Mouse (Mus musculus) retina, postnatal 7 days (tissue): ENCODE data around the gene Sema4d.

Experiments used
- DNase-seq: peaks from one replicate; pipeline ENCODE4 v3.0.0-alpha.2; 2012; ENCODE audit warnings: low read depth, low spot score

Sema4d gene

GRCm38 (mm10) chr13:51814646-51815045, 21.1 kb upstream of the Sema4d start:
- DNase-seq, result no peak

DNA sequence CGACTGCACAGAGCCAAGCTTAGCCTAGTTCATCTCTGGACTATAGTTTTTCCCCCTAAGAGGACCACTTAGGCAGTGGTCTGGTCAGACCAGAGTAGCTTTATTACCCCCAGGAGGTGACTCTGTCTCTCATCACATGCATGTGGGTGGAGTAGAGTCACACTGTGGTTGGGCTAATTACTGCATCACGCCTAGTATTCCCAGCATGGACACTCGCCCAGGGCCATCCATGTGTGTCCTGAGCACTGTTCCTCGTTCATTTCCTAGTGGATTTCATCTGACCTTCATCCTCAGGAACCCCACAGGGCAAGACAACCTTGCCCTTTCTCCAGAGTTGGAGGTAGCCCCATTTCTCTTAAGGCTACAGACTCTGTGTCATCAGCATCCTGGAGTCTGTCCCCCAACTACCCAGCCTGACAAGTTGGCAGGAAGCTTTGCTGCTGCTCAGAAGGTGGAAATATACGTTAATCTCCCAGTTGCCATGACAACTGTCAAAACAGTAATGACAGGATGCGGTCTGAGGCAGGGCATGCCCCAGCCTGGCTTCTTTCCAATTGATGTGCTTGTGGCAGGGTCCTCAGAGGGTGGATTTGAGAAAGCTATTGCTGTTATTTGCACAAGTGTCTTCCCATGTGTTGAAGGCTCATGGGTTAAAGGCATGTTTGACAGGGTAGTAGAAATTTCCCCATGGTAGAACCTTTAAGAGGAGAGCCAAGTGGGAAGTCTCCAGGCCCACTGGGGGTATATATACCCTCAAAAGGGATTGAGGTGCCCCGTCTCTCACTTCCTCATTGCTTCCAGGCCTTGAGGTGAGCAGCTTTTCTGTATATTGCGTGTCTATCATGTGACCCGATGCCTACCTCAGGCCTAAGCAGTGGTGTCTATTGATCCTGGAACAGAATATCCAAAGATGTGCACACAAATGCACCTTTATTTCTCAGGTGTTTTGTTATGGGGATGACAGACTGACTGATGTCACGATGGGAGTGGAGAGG, 20.4 kb upstream of the Sema4d start:
- DNase-seq, result no peak

DNA sequence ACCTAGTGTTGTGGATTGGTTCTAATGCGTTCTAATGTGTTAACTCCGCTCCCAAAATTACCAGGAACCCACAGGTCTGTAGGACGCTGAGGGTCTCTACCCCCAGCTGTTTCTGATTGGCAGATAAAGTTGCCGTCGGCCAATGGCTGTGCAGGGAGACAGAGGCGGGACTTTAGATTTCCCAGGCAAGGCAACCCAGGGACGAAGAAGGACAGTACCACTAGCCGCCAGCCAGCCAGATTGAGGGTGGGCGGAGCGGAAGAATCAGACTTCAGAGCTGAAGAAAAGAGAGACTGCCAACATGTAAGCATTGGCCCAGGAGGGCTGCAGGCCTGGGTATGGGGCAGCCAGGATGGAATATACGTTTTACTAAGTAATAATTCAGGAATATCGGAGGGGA, 14.6 kb upstream of the Sema4d start:
- no peak for DNase-seq

GRCm38 (mm10) chr13:51806220-51806619, 12.7 kb upstream of the Sema4d start:
- DNase-seq, result no peak

DNA sequence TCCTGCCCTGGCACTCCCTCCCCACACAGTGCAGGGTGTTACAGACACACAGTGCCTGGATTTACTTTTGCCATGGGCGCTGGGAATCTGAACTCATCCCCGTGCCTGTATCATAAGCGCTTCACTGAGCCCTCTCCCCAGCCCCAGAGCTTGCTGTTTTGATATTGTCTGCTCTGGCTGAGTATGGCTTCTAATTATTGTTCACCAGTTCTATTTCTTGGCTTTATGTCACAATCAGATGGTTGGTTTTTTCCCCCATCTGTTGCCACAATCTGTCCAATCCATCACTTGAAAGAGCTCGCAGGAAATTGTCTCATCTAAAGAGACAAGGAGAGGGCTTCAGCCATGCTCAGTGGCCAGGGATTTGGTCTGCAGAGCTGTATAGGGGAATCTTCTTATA, 12.1 kb upstream of the Sema4d start:
- DNase-seq, result no peak

GRCm38 (mm10) chr13:51800921-51801320, 7.4 kb upstream of the Sema4d start:
- DNase-seq, result no peak

DNA sequence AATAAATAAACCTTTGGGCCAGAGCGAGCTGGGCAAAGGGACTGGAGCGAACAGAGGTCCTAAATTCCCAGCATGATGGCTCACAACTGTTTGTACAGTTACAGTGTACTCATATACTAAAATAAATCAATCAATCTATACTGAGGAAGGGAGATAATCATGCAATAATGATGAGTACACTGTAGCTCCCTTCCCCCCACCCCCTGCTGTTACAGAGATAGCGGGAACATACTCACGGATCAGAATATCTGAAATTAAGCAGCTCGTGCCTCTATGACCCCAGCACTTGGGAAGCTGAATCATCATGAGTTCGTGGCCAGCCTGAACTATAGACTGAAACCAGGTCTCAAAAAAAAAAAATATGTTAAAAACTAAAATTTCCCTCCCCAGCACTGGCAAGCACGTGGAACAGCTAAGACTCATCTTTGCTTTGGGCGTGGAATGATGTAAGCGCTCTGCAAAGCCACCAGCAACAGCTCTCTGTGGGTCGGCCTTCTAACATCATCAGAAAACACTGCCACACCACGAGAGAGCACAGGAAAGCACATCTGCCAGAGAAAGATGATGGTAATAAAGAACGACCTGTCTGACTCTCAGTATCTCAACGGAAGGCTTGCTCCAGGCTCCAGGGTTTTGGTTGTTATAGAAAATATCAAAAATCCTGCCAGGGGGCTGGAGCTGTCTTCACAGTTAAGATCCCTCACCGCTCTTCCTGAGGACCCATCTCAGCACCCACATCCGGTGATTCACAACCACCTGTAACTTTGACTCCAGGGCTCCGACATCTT, 6.4 kb upstream of the Sema4d start:
- no peak for DNase-seq

DNA sequence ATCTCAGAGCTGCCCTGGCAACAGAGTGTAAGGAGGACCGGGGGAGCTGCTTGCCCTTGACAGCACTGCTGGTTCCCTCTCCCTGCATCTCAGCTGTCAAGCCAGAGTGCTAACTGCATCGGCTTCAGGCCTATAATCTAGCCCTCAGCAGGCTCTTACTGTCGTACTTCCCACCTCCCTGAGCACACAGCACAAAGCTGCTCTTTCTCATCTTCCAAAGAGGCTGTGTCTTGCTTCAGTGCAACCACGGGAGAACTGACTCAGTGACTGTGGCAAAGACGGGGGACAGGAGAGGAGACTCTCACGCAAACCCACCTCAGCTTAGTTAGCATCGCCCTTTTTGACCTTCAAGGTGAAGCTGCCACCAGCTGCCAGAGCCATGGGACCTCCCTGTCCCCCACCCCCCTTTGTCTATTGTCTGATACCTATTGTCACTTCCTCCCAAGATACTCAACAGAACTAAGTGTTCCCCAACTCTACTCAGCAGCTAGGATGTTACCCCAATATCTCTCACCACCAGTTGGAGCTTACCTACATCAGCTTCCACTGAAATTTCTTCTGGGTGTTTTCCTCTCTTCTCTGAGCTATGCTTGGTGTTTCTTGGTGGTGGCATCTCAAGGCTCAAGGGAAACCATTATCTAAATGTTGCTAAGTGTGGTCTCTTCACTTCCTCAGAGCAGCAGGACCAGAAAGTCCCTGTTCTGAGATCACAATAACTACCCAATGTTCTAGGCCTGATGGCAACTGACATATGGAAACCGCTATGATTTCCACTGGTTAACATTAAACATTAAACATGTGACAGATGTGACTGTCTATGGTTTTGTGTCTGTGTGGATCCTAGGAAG, 4.6 kb upstream of the Sema4d start:
- no peak for DNase-seq

DNA sequence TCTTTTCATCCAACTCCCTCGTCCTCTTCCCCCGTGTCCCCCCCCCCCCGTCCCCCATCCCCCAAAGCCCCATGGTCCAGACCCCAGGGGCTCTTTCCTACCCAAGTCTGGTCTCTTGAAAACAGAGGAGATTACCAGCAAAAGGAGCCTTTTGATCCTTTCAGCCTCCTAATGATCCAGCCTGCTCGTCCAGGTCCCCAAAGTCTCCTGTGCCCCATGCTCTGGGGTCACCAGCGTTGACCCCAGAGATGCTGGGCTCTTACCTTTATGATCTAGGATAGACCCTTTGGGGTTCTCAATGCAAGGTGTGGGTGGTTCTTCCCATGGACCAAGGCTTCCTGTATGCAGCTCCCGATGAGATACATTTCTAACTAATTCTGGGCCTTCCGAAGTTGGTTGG, 401 bp upstream of the Sema4d start:
- no peak for DNase-seq

GRCm38 (mm10) chr13:51792729-51793424, 670 bp downstream of the Sema4d start:
- no peak for DNase-seq

- no peak for DNase-seq
These were observed 1.4 kb downstream of the Sema4d start for GRCm38 (mm10) chr13:51792135-51792573.

DNA sequence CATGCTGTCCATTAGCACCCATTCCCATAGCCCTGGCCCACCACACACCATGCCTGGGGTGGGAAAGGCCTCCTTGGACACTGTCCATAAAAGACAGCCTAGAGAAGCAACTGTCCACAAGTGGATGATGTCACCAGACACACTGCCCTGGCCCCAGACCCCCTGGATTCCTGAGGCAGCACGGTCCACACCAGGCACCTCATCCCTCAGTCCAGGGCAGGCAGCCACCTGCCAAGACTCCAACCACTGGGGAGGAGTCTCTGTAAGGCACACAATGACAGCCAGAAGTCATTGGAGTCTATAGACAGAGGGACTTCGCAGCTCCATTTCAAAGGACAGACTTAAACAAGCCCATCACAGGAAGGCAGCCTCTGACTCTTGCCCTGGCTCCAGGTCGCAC, 1.9 kb downstream of the Sema4d start:
- no peak for DNase-seq

DNA sequence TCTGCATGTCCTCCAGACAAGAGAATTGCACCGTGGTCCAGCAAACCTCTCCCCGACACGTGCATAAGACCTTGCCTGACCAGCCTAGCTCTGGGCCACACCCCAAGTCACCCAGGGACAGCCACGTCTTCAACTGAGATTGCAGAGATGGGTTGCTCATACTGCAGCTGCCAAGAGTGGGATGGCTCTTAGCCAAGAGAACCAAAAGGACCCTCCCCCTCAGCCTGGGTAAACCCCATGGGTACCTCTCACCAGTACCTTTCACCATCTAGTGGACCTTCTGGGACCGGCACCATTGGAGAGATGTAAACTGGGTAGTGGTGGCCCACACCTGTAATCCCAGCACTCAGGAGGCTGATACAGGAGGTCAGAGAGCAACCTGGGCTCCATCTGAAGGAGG, 2.8 kb downstream of the Sema4d start:
- DNase-seq, result no peak

- DNase-seq, result no peak
These were observed 5.7 kb downstream of the Sema4d start for GRCm38 (mm10) chr13:51787858-51788257.

DNA sequence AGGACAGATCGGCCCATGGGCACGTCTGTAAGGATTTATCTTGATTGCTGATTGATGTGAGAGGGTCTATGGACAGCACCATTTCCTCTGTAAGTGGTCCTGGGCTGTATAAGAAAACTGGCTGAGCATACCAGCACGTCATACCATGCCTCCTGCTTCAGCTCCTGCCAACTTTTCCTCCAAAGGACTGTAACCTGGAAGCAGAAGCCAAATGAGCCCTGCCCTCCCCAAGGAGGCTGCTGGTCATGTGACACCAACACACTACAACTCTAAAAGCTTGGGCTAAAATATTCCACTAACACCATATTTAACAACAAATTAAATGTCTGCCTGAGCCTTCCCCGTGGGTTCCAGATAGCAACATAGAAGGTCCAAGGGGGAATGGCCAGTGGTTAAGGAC, 6.9 kb downstream of the Sema4d start:
- no peak for DNase-seq

- DNase-seq, result no peak
These were observed 9.1 kb downstream of the Sema4d start for GRCm38 (mm10) chr13:51784476-51784875.

GRCm38 (mm10) chr13:51783857-51784256, 9.7 kb downstream of the Sema4d start:
- DNase-seq, result no peak

- DNase-seq, result no peak
These were observed 12.9 kb downstream of the Sema4d start for GRCm38 (mm10) chr13:51780509-51781155.

GRCm38 (mm10) chr13:51778983-51779962, 14.3 kb downstream of the Sema4d start:
- DNase-seq, result no peak
